Mouse (Mus musculus) myocyte (in vitro differentiated cells): Measurements from ENCODE around the gene Draxin. TPM values are rescaled to one million over a fixed set of nuclear protein-coding genes. Genes with fewer than 3 reads are reported as not detected.
"Not testable (repeated sequence)": the region's sequence is repeated elsewhere in the genome, so short reads cannot be mapped to it uniquely, and the experiment has no call there.

ENCODE experiments used
- H3K27me3 ChIP-seq: one replicate; pipeline ENCODE4 v1.6.1; 2011; ENCODE audit not compliant: control insufficient read depth, insufficient read depth, insufficient read length
- H3K36me3 ChIP-seq: one replicate; pipeline ENCODE4 v1.6.1; 2011; ENCODE audit not compliant: control insufficient read depth, insufficient read depth
- H3K4me2 ChIP-seq: one replicate; pipeline ENCODE4 v1.6.1; 2011; ENCODE audit warnings: low read depth, control low read depth
- H3K4me3 ChIP-seq: one replicate; pipeline ENCODE4 v1.5.1; 2011; ENCODE audit warnings: mild to moderate bottlenecking, control low read depth, moderate library complexity
- H3K79me2 ChIP-seq: one replicate; pipeline ENCODE4 v1.6.1; 2011; ENCODE audit not compliant: control insufficient read depth, insufficient read depth
- H3ac ChIP-seq: one replicate; pipeline ENCODE4 v1.6.1; 2011; ENCODE audit not compliant: control insufficient read depth, insufficient read length
- CEBPB ChIP-seq: IDR thresholded peaks from 2 replicates; pipeline ENCODE4 v1.6.1; 2011; ENCODE audit warnings: mild to moderate bottlenecking, moderate library complexity; ENCODE audit not compliant: poor library complexity, insufficient read depth, severe bottlenecking
- E2F4 ChIP-seq: IDR thresholded peaks from one replicate; pipeline ENCODE4 v1.6.1; 2011; ENCODE audit warnings: mild to moderate bottlenecking, control low read depth, moderate library complexity; ENCODE audit not compliant: insufficient read depth
- MAX ChIP-seq: IDR thresholded peaks from one replicate; pipeline ENCODE4 v1.6.1; 2011; ENCODE audit warnings: low read depth, mild to moderate bottlenecking, control low read depth
- MYOD1 ChIP-seq, 3 experiments: IDR thresholded peaks; one replicate each; pipeline ENCODE4 v1.6.1; 2011; ENCODE audit warnings: control low read depth in 2 of 3, low read depth in 2 of 3, mild to moderate bottlenecking in 2 of 3, moderate library complexity in 1 of 3; ENCODE audit not compliant: insufficient read length in 2 of 3, control insufficient read depth in 1 of 3
- MYOG ChIP-seq, 3 experiments: IDR thresholded peaks; one replicate each; pipeline ENCODE4 v1.6.1; 2011; ENCODE audit warnings: control low read depth in 2 of 3, low read depth in 2 of 3, mild to moderate bottlenecking in 2 of 3; ENCODE audit not compliant: insufficient read length in 2 of 3, control insufficient read depth in 1 of 3, insufficient read depth in 1 of 3
- POLR2A ChIP-seq: IDR thresholded peaks from one replicate; pipeline ENCODE4 v1.6.1; 2011; ENCODE audit warnings: low read depth, mild to moderate bottlenecking, control low read depth, moderate library complexity; ENCODE audit not compliant: insufficient read length
- POLR2AphosphoS2 ChIP-seq: IDR thresholded peaks from one replicate; pipeline ENCODE4 v1.6.1; 2011; ENCODE audit warnings: low read depth, control low read depth; ENCODE audit not compliant: insufficient read length
- REST ChIP-seq: IDR thresholded peaks from one replicate; pipeline ENCODE4 v1.6.1; 2011; ENCODE audit warnings: mild to moderate bottlenecking, control low read depth, moderate library complexity; ENCODE audit not compliant: insufficient read depth, insufficient read length
- SRF ChIP-seq: IDR thresholded peaks from one replicate; pipeline ENCODE4 v1.6.1; 2011; ENCODE audit warnings: low read depth; ENCODE audit not compliant: control insufficient read depth, insufficient read length
- TCF12 ChIP-seq: IDR thresholded peaks from one replicate; pipeline ENCODE4 v1.6.1; 2011; ENCODE audit warnings: mild to moderate bottlenecking, control low read depth; ENCODE audit not compliant: poor library complexity, insufficient read depth, severe bottlenecking
- TCF3 ChIP-seq: IDR thresholded peaks from one replicate; pipeline ENCODE4 v1.6.1; 2011; ENCODE audit warnings: low read depth, control low read depth; ENCODE audit not compliant: insufficient read length
- USF1 ChIP-seq: IDR thresholded peaks from one replicate; pipeline ENCODE4 v1.6.1; 2011; ENCODE audit warnings: low read depth, mild to moderate bottlenecking, control low read depth, moderate library complexity
- polyA plus RNA-seq: library from polyadenylated mRNA; unstranded; fragments of >200 nt; fragmentation: generic; extraction: Trizol; gene quantifications from one replicate; pipeline ENCODE4 v1.2.1, GENCODE M21; 2012; ENCODE audit warnings: missing spikeins

Draxin gene
- polyA plus RNA-seq, 1 experiment: 0.04 TPM

- no peak for TF ChIP-seq SRF
- TF ChIP-seq TCF3: no peak
- TF ChIP-seq TCF12: no peak
- no peak for TF ChIP-seq USF1
- no peak for TF ChIP-seq CEBPB
- TF ChIP-seq MYOG (IDR thresholded peaks at IDR 0.05; ENCODE audit: control insufficient read depth in 1 of 3, insufficient read depth in 1 of 3, insufficient read length in 2 of 3, low read depth in 2 of 3): no peak
- TF ChIP-seq MAX: no peak
- TF ChIP-seq POLR2A: no peak
These were observed 9.9 kb downstream of the Draxin start for GRCm38 (mm10) chr4:148120555-148120954.

GRCm38 (mm10) chr4:148119578-148119977, 10.9 kb downstream of the Draxin start:
- not testable (repeated sequence) for H3K79me2 ChIP-seq

More at GRCm38 (mm10) chr4:148120555-148120954, 9.9 kb downstream of the Draxin start:
- no peaks in the 10 kb centered on the region for H3K79me2 ChIP-seq
- H3K4me2 ChIP-seq: no peak overlapping the region
- H3K4me3 ChIP-seq: no peak overlapping the region
- H3K27me3 ChIP-seq: no peaks in the 10 kb centered on the region
- no peaks in the 10 kb centered on the region for H3K36me3 ChIP-seq
- no peak overlapping the region for H3ac ChIP-seq

GRCm38 (mm10) chr4:148117392-148117791, 13.1 kb downstream of the Draxin start:
- Histone ChIP-seq H3K27me3 (peaks cover 6% of the 10 kb centered on the region), H3K4me3 (no peak overlapping the region), H3ac (no peak overlapping the region), H3K79me2 (no peaks in the 10 kb centered on the region), H3K4me2 (no peak overlapping the region), H3K36me3 (no peaks in the 10 kb centered on the region)
- TF ChIP-seq MYOG (IDR thresholded peaks at IDR 0.05; ENCODE audit: control insufficient read depth in 1 of 3, insufficient read depth in 1 of 3, insufficient read length in 2 of 3, low read depth in 2 of 3): no peak
- TF ChIP-seq REST: no peak

More at GRCm38 (mm10) chr4:148119578-148119977, 10.9 kb downstream of the Draxin start:
- not testable (repeated sequence) for H3ac ChIP-seq, H3K36me3 ChIP-seq, H3K4me2 ChIP-seq, H3K27me3 ChIP-seq, H3K4me3 ChIP-seq

- Histone ChIP-seq H3ac (no peak overlapping the region), H3K79me2 (no peaks in the 10 kb centered on the region), H3K36me3 (no peaks in the 10 kb centered on the region), H3K4me3 (no peak overlapping the region), H3K4me2 (no peak overlapping the region), H3K27me3 (peaks cover 6% of the 10 kb centered on the region)
- TF ChIP-seq MYOD1 (IDR thresholded peaks at IDR 0.05; ENCODE audit: control insufficient read depth in 1 of 3, insufficient read length in 2 of 3, low read depth in 2 of 3): no peak
- no peak for TF ChIP-seq USF1
- TF ChIP-seq E2F4: no peak
- TF ChIP-seq POLR2A: no peak
- TF ChIP-seq TCF3: no peak
- no peak for TF ChIP-seq REST
- no peak for TF ChIP-seq MYOG (IDR thresholded peaks at IDR 0.05; ENCODE audit: control insufficient read depth in 1 of 3, insufficient read depth in 1 of 3, insufficient read length in 2 of 3, low read depth in 2 of 3)
- TF ChIP-seq TCF12: no peak
- no peak for TF ChIP-seq MAX
- TF ChIP-seq POLR2AphosphoS2: no peak
- no peak for TF ChIP-seq CEBPB
- no peak for TF ChIP-seq SRF
These were observed 13.8 kb downstream of the Draxin start for GRCm38 (mm10) chr4:148116657-148117056.

GRCm38 (mm10) chr4:148115467-148115866, 15.0 kb downstream of the Draxin start:
- H3K4me3 ChIP-seq: no peak overlapping the region
- H3K27me3 ChIP-seq: peaks cover 6% of the 10 kb centered on the region
- TF ChIP-seq USF1 (no peak), SRF (no peak), TCF12 (no peak), REST (no peak), POLR2AphosphoS2 (no peak), POLR2A (no peak), MAX (no peak), MYOD1 (IDR thresholded peaks at IDR 0.05; ENCODE audit: control insufficient read depth in 1 of 3, insufficient read length in 2 of 3, low read depth in 2 of 3) (no peak), CEBPB (no peak), MYOG (IDR thresholded peaks at IDR 0.05; ENCODE audit: control insufficient read depth in 1 of 3, insufficient read depth in 1 of 3, insufficient read length in 2 of 3, low read depth in 2 of 3) (no peak), TCF3 (no peak), E2F4 (no peak)
- H3ac ChIP-seq: no peak overlapping the region
- H3K36me3 ChIP-seq: no peaks in the 10 kb centered on the region
- H3K4me2 ChIP-seq: peak overlapping the region; percentile 38
- H3K79me2 ChIP-seq: no peaks in the 10 kb centered on the region
